Mouse (Mus musculus) neural tube, embryonic 13.5 days (tissue): ENCODE measurements around the gene Nono. TPM values are rescaled to one million over a fixed set of nuclear protein-coding genes. Genes with fewer than 3 reads are reported as not detected.

Source experiments
- polyA plus RNA-seq: library from polyadenylated mRNA; unstranded; fragments of >200 nt; fragmentation: Nextera tagmentation; extraction: Ambion mirVana; gene quantifications from 2 replicates; pipeline ENCODE4 v1.2.1, GENCODE M21; 2015

The Nono gene
- polyA plus RNA-seq, 1 experiment from 2014 or later = 372 TPM

Other genes with a start within 250 kb of the Nono start
- 50.3 and 61.3 TPM in 2 replicates for gene Snx12, start 206.8 kb upstream of the Nono start, polyA plus RNA-seq
- gene Foxo4, start 174.8 kb upstream of the Nono start, polyA plus RNA-seq = 1.0 and 1.1 TPM in 2 replicates
- not detected in 2 replicates for gene Gm614, start 165.3 kb upstream of the Nono start, polyA plus RNA-seq
- gene Il2rg, start 161.1 kb upstream of the Nono start, polyA plus RNA-seq = 6.8 and 7.1 TPM in 2 replicates
- gene Gm20489, start 160.3 kb upstream of the Nono start, polyA plus RNA-seq = not detected in 2 replicates
- 25.9 and 26.6 TPM in 2 replicates for gene Med12, start 155.3 kb upstream of the Nono start, polyA plus RNA-seq
- 59.3 and 63.7 TPM in 2 replicates for gene Nlgn3, start 130.2 kb upstream of the Nono start, polyA plus RNA-seq
- gene Gjb1, start 52.9 kb upstream of the Nono start, polyA plus RNA-seq = 0.92 and 0.98 TPM in 2 replicates
- gene Zmym3, start 8.5 kb upstream of the Nono start, polyA plus RNA-seq = 49.7 and 51.7 TPM in 2 replicates
- gene Itgb1bp2, start 19.8 kb downstream of the Nono start, polyA plus RNA-seq = 3.5 and 4.7 TPM in 2 replicates
- 12.3 and 13.6 TPM in 2 replicates for gene Taf1, start 103.4 kb downstream of the Nono start, polyA plus RNA-seq
- gene Ogt, start 210.7 kb downstream of the Nono start, polyA plus RNA-seq = 180 and 215 TPM in 2 replicates